Mouse (Mus musculus) T-helper 17 cell (primary cell): Measurements from ENCODE around the gene Stxbp5l.
"Not testable (repeated sequence)": the region's sequence is repeated elsewhere in the genome, so short reads cannot be mapped to it uniquely, and the experiment has no call there.

Source experiments
- in situ Hi-C, 2 experiments: fragments of 300-600 bp; cut with MboI, MseI; formaldehyde crosslinking; loops; 1 replicate in 1 of 2; 2 replicates in 1 of 2; pipeline ENCODE4 v1.15.1; 2025; ENCODE audit warnings: high pct_unique_total_duplicates in 2 of 2

The Stxbp5l gene

DNA sequence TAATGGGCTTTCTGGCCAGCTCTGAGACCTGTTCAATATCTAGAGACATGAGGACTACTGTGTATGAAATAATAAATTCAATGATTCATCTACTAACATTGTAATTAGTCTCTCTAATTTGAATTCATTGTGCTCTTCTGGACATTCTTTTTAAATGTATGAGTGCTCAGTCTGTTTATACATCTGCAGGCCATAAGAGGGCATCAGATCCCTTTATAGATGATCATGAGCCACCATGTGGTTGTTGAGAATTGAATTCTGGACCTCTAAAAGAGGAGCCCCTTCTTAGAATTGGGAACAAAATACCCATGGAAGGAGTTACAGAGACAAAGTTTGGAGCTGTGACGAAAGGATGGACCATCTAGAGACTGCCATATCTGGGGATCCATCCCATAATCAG, 92.2 kb downstream of the Stxbp5l start:
- in situ Hi-C loops, result no loop called here

DNA sequence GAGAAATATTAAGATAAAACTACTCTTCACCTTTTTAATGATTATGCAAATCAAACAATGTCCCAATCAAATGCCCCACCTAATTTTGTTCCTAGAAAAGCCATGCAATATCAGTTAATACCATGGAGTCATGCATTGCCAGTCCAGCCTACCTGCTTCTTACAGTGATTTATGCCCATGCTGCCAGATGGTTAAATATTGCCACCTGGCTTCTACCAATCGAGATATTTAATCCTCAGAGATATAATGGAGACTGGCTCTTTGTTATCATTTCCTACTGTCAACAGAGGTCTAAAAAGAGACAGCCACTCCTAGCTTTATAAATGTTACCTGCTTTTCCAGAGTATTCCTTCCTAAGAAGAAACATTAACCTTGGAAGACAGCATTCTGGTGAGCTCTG, 104.6 kb downstream of the Stxbp5l start:
- in situ Hi-C loops, result no loop called here

DNA sequence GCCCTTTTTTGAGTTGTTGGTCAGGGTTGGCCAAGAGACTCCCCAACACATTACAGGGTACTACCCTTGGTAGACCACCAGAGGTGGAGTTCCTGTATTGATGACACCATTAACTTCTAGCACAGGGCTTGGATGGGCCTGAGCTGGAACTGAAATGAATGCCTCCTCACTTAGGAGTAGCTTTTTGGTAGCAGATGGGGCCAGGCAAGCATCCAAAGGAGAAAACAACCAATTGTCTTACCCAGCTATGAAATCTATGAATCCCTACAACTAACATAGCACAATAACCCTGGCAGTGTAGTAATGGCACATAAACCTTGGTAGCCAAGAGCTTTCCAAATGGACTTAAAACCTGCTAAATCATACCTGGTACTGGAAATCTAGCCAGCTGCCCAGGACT, 111.1 kb downstream of the Stxbp5l start:
- in situ Hi-C loops, result no loop called here

DNA sequence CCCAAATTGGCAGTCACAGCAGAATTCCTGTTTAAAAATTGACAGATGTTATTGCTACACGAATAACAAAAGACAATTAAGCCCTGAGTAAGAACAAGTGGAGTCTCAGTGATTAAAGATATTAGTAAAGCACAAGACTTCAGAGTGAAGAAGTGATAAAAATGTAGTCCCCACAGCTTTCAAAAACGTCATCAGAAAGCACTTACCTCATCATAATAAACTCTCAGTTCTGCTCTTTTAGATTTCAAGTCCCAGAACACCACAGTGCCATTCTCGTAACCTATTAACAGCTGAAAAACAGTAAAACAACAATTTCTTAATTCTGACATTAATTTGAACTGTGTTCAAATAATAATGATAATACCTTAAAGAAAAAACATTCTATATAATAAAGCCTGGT, 123.1 kb downstream of the Stxbp5l start:
- in situ Hi-C loops, result no loop called here

DNA sequence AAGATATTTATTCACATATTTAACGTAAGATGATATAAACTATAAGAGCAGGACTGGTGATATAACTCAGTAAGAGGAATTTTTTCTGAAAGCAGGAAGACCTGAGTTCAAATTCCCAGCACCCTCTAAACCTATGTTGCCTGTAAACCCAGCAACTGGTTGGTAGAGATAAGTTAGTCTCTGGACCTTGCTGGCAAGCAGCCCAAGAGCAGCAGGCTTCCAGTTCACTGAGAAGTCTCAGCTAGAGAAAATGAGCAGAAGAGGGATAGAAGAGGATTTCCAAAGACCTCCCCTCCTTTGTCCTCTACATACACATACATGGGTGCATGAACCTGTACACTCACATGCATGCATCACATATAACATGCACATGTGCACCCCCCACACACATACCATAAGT, 165.6 kb downstream of the Stxbp5l start:
- in situ Hi-C loops, result no loop called here

DNA sequence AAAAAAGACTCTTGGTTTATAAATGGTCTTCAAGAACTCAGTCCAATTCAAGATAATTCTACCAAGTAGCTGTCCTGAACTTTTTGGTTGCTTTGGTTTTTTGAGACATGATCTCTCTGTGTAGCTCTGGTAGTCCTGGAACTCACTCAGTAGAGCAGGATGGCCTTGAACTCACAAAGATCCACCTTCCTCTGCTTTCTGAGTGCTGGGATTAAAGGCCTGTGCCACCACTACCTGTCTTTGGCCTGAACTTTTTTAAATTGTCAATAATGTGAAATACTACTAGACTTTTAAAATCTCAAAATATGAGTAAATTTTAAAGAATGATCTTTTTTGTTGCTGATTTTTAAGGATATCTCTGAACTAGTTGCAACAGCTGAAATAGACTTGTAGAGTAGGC, 176.0 kb downstream of the Stxbp5l start:
- in situ Hi-C loops, result no loop called here

DNA sequence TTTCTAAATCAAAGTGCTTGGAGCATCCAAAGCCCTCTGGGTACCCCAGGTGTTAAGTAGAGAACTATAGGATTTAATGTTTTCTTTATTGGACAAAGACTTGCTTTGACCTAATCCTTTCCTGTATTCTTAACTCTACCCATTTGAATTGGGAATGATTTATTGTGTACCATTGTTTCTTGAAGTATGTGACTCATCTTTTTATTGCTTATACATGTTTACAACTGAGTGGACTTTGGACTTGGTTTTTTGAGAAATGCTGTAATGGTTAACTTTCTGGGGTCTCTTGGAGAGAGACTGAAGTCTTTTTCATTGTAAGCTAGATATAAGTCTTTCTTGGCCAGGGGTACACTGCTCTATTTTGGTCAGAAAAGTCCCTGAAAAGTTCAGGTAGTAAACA, 190.6 kb downstream of the Stxbp5l start:
- in situ Hi-C loops, result no loop called here

DNA sequence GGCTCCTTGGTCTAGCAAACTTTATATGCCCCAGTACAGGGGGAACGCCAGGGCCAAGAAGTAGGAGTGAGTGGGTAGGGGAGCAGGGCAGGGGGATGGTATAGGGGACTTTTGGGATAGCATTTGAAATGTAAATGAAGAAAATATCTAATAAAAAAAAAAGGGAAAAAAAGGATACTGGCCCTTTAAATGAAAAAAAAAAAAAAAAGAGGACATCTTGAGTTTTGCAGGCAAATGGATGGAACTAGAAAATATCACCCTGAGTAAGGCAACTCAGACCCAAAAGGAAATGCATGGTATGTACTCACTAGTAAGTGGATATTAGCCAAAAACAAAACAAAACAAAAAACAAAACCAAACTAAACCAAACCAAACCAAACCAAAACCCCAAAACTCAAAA, 259.6 kb downstream of the Stxbp5l start:
- in situ Hi-C loops, result not testable (repeated sequence)

DNA sequence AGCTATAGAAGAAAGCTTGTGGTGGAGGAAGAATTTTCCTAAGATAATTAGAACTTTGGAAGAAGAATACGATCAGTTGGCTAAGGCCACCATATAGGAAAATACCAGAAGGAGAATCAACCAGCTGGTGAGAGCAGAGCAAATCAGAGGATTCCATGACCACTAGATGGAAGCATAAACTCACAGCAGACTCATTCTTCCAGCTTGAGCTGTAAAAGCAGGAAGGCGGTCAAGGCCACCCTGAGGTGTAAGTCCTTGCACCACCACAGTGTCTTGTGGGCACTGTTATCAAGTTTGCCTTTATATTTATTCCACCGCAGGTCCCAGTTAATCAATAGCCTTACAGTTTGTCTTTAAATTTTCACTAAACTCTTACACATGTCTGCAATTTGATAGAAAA, 275.5 kb downstream of the Stxbp5l start:
- in situ Hi-C loops, result no loop called here

DNA sequence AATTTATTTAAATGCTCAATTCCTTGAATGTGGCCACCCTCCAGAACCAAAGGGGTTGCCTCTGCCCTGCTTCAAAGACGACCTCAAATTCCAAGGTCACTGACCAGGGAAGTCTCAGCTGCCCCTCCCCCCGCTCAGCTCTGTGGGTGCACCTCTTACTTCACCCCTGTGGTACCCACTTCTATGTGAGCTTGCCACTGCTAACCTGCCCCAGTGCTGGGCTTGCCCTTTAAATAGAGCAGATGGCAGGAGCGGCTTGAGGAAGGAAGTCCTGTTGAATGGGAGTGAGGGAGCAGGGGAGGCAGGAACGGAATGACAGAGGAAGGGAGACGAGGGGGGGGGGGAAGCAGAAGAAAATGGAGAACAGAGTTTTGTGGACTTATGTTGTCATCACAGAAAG, 276.0 kb downstream of the Stxbp5l start:
- in situ Hi-C loops, result no loop called here

DNA sequence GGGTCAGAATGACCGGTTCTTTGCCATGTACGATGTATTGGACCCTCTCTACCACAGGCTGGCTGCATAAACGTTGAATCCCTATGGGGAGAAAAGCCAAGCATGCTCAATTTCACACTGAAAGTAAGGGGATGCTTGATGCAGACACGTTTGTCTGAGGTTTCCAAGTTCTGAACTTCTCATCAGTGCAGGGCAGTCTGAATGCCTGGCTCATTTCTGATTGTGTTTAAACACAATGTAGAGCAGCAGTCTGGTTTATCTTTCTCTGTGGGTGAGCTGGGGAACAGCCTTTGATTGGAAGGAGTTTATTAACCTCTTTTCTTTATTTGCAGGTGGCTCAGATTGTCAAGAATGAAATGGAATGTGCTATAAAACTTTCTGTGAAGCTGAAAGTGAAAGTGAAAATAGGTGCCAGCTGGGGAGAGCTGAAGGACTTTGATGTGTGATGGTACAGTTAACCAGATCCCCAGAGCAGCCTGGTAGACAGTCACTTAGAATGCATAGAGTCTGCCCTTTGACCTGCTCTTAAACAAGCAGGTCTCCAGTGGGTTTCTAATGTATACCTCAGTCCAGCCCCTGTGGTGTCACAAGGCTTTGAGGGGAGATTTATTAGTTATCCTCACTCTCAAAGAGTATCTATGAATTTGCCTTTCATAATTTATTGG, 290.5 kb downstream of the Stxbp5l start:
- in situ Hi-C loops, result no loop called here

DNA sequence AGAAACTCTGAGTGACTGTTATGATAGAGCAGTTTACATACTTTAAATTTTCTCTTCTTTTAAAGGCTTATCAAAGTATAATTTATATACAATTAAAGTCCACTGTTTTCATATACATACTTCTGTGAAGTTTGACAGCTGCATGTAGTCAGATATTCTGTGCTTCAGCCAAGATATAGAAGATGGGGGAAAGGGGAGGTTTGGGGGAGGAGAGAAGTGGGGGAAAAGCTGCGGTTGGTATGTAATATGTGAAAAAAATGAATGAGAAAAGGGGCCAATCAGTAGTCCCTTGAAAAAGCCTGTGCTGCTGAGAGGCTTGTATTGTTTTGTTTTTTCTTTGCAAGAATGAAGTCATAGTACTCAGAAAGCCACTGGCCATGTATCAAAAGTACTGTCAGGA, 295.1 kb downstream of the Stxbp5l start:
- in situ Hi-C loops, result no loop called here

DNA sequence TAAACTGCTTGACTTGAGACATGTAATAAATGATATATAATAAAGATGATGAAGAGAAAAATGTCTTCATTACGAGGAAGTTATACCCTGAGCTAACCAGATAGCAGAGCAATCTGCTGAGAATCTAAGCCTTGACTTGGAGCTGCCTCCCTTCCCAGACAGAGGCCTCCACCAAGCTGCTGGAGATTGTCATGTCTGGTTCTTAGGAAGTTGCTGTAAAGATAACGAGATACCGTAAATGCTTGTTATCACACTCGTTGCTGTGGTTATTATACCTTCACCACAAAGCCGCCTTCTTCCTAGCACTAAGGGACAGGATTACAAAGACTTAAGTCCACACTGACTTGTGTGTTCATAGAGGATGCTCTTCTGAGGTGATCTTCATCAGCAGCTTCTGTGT, 312.4 kb downstream of the Stxbp5l start:
- in situ Hi-C loops, result no loop called here
